Mouse (Mus musculus): Measurements from ENCODE around the gene Olfr361.

DNA sequence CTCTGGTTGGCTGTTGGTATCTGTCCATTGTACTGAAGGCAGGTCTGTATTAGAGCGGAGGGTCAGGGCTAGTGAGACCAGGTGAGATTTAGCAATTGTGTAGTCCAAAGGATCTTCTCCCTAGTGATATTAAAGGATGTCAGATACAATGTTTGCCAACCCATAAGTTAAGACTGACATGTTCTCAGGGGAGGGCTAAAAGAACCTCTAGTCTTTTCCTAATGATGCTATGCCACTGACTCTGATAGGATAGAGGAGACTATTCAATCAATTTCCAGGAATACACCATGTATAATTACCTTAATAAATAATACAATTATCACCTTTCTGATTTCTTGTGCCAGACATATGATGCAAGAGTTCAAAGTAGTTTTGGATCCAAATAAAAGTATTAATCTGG, 28.7 kb upstream of the Olfr361 start, which contains the start of gene Olfr362:
- no peak for TF ChIP-seq CTCF (IDR thresholded peaks at IDR 0.05; ENCODE audit: extremely low read depth, insufficient read length, insufficient replicate concordance, low read depth, low read length)
- no peak for TF ChIP-seq POLR2A (IDR thresholded peaks at IDR 0.05; ENCODE audit: low read depth, low read length)

Data from small intestine, adult 2 months (tissue).